8 mouse cellular contexts compared by ENCODE assay signal in genomic region chr14:73552341-73553121, GRCm38 (mm10). TPM values are rescaled to one million over a fixed set of nuclear protein-coding genes. Genes with fewer than 3 reads are reported as not detected.
A peak's percentile ranks its signal among the peaks of the same experiment; 100 is the strongest.
DNase-seq lines count a peak whose midpoint lies in the region; ATAC-seq and TF ChIP-seq lines count a peak whose summit lies in the region.

No protein-coding gene starts in this region.

- no peak; the same call in 1 of the 2 replicates for TF ChIP-seq POLR2A in cortical plate, adult 2 months (IDR thresholded peaks at IDR 0.05; ENCODE audit: extremely low read depth, insufficient read depth, low read length)

- peak; percentile 90 to 92 for DNase-seq in gastrocnemius, adult 8-10 months (ENCODE audit: low spot score in 2 of 2)
- peak; percentile 81 for DNase-seq in hindlimb bud, embryonic 11.5 days (ENCODE audit: extremely low spot score, low read depth, low spot score)
- DNase-seq in left cerebral cortex, adult 8-10 months (ENCODE audit: low spot score in 2 of 2), result peak; percentile 86 to 91
- peak; percentile 95 to 96 for DNase-seq in right cerebral cortex, postnatal 10 days (ENCODE audit: low spot score in 2 of 2)
- DNase-seq in urinary bladder, postnatal 25 days (ENCODE audit: low spot score), result peak; percentile 99

- TF ChIP-seq CTCF in cortical plate, adult 2 months (IDR thresholded peaks at IDR 0.05; ENCODE audit: extremely low read depth, insufficient read depth, low read length), result no peak

- peaks cover 19% of the 10 kb centered on the region for H3K36me3 ChIP-seq in megakaryocyte, embryonic 14.5 days (replicated peaks; ENCODE audit: low read length)

- ATAC-seq in activated CD4-positive, CD25-positive, alpha-beta regulatory T cell, adult 4 months, result peak; percentile 82

- no peaks in the 10 kb centered on the region for H3K9me3 ChIP-seq in megakaryocyte, embryonic 14.5 days

- H3K4me3 ChIP-seq in cortical plate, adult 2 months (ENCODE audit: insufficient read depth, low read length), result peak overlapping the region; percentile 74
- peak overlapping the region; percentile 96 for H3K4me3 ChIP-seq in megakaryocyte, embryonic 14.5 days (replicated peaks)

- 0 out of 2 replicates have a peak overlapping the region, but pooled peaks have one; percentile 23 for H3K27ac ChIP-seq in cortical plate, adult 2 months (ENCODE audit: insufficient read depth, low read length)

- no peaks in the 10 kb centered on the region for H3K27me3 ChIP-seq in megakaryocyte, embryonic 14.5 days (replicated peaks)

- peaks cover 5% of the 10 kb centered on the region; the same call in 1 of the 2 replicates for H3K4me1 ChIP-seq in cortical plate, adult 2 months (ENCODE audit: control insufficient read depth, insufficient read depth, low read length)
- peaks cover 72% of the 10 kb centered on the region for H3K4me1 ChIP-seq in megakaryocyte, embryonic 14.5 days

RNA-seq across cellular contexts. Expression of gene Nudt15, which starts 4.5 kb away (rescaled TPM):
- polyA plus RNA-seq in activated CD4-positive, CD25-positive, alpha-beta regulatory T cell, adult 4 months (2017; shearing (Covaris generic)), result 1 to 10 TPM; 2.2 to 2.5 TPM
- 3.5 and 3.6 TPM in 2 replicates for polyA plus RNA-seq in cortical plate, adult 2 months (2012; rRNA removed)
- total RNA-seq in gastrocnemius, adult 8-10 months (2022), result 1 to 10 TPM; 6.6 to 8.7 (median 8.1) TPM
- total RNA-seq in left cerebral cortex, adult 8-10 months (2022), result 1 to 10 TPM; 5.4 to 9.9 (median 8.4) TPM
- polyA plus RNA-seq in megakaryocyte, embryonic 14.5 days (2012; ENCODE audit: insufficient read depth, low replicate concordance), result 0.08 TPM in 1 of 2 replicates, not detected in the other

RNA-seq across cellular contexts. Expression of gene Sucla2, which starts 27.4 kb away (rescaled TPM):
- polyA plus RNA-seq in activated CD4-positive, CD25-positive, alpha-beta regulatory T cell, adult 4 months (2017; shearing (Covaris generic)), result 10 to 100 TPM; 85.1 to 91.6 TPM
- 111 and 115 TPM in 2 replicates for polyA plus RNA-seq in cortical plate, adult 2 months (2012; rRNA removed)
- 100 to 1,000 TPM; 374 to 423 (median 388) TPM for total RNA-seq in gastrocnemius, adult 8-10 months (2022)
- total RNA-seq in left cerebral cortex, adult 8-10 months (2022), result 100 to 1,000 TPM; 146 to 162 (median 151) TPM
- 10.7 and 21.4 TPM in 2 replicates for polyA plus RNA-seq in megakaryocyte, embryonic 14.5 days (2012; ENCODE audit: insufficient read depth, low replicate concordance)

RNA-seq across cellular contexts. Expression of gene Med4, which starts 42.7 kb away (rescaled TPM):
- 10 to 100 TPM; 56.3 to 65.1 TPM for polyA plus RNA-seq in activated CD4-positive, CD25-positive, alpha-beta regulatory T cell, adult 4 months (2017; shearing (Covaris generic))
- polyA plus RNA-seq in cortical plate, adult 2 months (2012; rRNA removed), result 33.1 and 34.6 TPM in 2 replicates
- total RNA-seq in gastrocnemius, adult 8-10 months (2022), result 10 to 100 TPM; 10.1 to 14.5 (median 12.7) TPM
- 10 to 100 TPM; 28.2 to 32.6 (median 29.4) TPM for total RNA-seq in left cerebral cortex, adult 8-10 months (2022)
- 16.3 TPM in 1 of 2 replicates, not detected in the other for polyA plus RNA-seq in megakaryocyte, embryonic 14.5 days (2012; ENCODE audit: insufficient read depth, low replicate concordance)

Comparison
In these comparisons a context has a peak if more than half of its experiments do, and no peak if none do; other contexts are left out.
1. Peak in every context shown above with its lines: DNase-seq, ATAC-seq, H3K4me3 ChIP-seq and H3K27ac ChIP-seq.